Mouse (Mus musculus) Patski (cell line): ENCODE measurements at regions not wholly inside any gene's neighbourhood (a gene's known extent, or its start where the extent isn't known, plus 50 kb on each side); places are given as distances from the start of the nearest gene placed in this dataset.
"Not testable (repeated sequence)": the region's sequence is repeated elsewhere in the genome, so short reads cannot be mapped to it uniquely, and the experiment has no call there.

Experiments used
- ATAC-seq: fragments of 100-300 bp; one replicate; pipeline ENCODE4 v1.8.0; 2021
- CTCF ChIA-PET: fragments of 350-600 bp; sonication (Branson Sonifier 250); formaldehyde crosslinking; loops from one replicate; lab custom pipeline; 2022; ENCODE audit warnings: inconsistent platforms; lab: Charles Lee
- POLR2A ChIA-PET: fragments of 350-600 bp; sonication (Branson Sonifier 250); formaldehyde crosslinking; loops from one replicate; lab custom pipeline; 2022; ENCODE audit warnings: antibody characterized with exemption, inconsistent platforms; lab: Charles Lee
- DNase-seq: peaks from one replicate; pipeline ENCODE4 v3.0.0-alpha.2; 2011; ENCODE audit warnings: low read depth, low spot score
- H3K27me3 ChIP-seq: fragments of 371-371 bp; one replicate; pipeline ENCODE4 v1.5.1; 2021
- CTCF ChIP-seq: fragments of 100-300 bp; IDR thresholded peaks from one replicate; pipeline ENCODE4 v1.5.1; 2021
- in situ Hi-C: fragments of 300-500 bp; cut with MboI; formaldehyde crosslinking; loops from 3 replicates; pipeline ENCODE4 v1.11.1; 2018; ENCODE audit warnings: low pct_unique_long_range_greater_than_20kb, mixed read lengths

- CTCF ChIA-PET: no interaction called here
- ATAC-seq: no peak
- TF ChIP-seq CTCF: no peak
- no peaks in the 10 kb centered on the region for H3K27me3 ChIP-seq
- POLR2A ChIA-PET: no interaction called here
- in situ Hi-C loops: no loop called here
- DNase-seq: peak; percentile 34
These were observed 154.6 kb upstream of the Hs6st1 start for GRCm38 (mm10) chr1:35913551-35913950.

DNA sequence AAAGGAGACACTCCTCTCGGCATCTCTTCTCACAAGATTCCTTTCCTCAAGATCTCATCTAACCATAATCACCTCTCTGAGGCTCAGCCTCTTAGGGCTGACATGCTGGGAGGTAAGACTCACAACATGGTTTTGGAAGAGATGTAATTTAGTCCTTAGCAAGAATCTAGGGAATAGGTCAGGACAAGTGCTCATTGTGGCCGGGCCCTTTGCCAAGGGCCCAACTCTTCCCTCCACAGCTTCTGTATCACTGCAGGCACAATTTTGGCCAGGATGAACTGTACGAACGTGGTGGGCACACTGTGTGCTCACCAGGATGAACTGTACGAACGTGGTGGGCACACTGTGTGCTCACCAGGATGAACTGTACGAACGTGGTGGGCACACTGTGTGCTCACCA lies 154.0 kb upstream of the Hs6st1 start:
- POLR2A ChIA-PET, in situ Hi-C loops, CTCF ChIA-PET: not testable (repeated sequence)

GRCm38 (mm10) chr1:35915526-35915925 lies 152.7 kb upstream of the Hs6st1 start:
- no peak for ATAC-seq
- CTCF ChIA-PET: no interaction called here
- no peak for TF ChIP-seq CTCF
- in situ Hi-C loops: no loop called here
- no peak for DNase-seq
- H3K27me3 ChIP-seq: no peaks in the 10 kb centered on the region
- POLR2A ChIA-PET: no interaction called here

More for the DNA sequence above, 154.0 kb upstream of the Hs6st1 start:
- not testable (repeated sequence) for ATAC-seq, H3K27me3 ChIP-seq, DNase-seq

DNA sequence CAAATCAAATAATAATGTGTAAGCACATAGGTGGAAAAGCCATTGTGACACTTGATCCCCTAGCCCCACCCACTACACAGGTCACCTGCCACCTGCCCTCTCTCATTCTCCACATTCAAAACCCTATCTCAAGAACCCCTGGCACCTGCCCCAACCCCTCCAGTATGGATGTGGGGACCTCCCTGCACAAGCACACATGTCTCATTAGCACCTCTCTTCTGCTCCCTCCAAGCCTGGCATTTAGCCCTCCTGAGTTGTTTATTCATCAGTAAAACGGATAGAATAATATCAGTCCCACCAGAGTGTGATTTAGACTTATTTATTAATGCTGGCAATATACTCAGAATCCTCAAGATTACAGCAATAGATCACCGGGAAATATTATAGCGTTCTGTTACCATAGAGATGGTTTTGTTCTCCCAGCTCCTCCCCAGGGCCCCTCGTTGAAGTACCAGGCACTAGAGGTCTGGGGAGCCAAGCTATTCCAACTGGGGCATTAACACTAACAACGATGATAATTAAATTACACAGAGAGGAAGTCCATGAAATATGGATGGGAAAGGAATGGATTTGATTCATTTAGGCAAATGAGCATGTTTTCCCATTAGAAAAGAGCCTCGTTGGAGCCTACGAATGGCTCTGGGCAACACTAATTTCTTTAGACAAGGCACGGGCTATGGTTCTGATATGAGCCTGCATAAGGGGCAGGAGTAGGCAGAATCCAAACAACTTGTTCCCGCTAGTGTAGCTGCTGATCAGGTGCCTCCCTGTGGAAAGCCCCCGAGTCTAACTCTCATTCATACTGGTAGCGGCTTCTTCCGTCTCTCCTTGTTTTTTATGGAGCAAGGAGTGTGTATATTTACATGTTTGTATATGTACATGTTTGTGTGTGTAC lies 148.1 kb upstream of the Hs6st1 start:
- ATAC-seq (no peak), DNase-seq (no peak)
- POLR2A ChIA-PET: no interaction called here
- no peak for TF ChIP-seq CTCF
- H3K27me3 ChIP-seq: no peaks in the 10 kb centered on the region
- in situ Hi-C loops: no loop called here
- CTCF ChIA-PET: interaction anchor here (1.3 kb wide), 1 partner anchor 17 kb away, joined by 4 read pairs; no protein-coding TSS in a partner anchor

- no peak for TF ChIP-seq CTCF
- in situ Hi-C loops: no loop called here
- H3K27me3 ChIP-seq: no peaks in the 10 kb centered on the region
- ChIA-PET POLR2A (no interaction called here), CTCF (interaction anchor here (1.4 kb wide), 1 partner anchor 14 kb away, joined by 4 read pairs; no protein-coding TSS in a partner anchor)
- ATAC-seq (no peak), DNase-seq (no peak)
These were observed 143.4 kb upstream of the Hs6st1 start for GRCm38 (mm10) chr1:35924796-35925195.

DNA sequence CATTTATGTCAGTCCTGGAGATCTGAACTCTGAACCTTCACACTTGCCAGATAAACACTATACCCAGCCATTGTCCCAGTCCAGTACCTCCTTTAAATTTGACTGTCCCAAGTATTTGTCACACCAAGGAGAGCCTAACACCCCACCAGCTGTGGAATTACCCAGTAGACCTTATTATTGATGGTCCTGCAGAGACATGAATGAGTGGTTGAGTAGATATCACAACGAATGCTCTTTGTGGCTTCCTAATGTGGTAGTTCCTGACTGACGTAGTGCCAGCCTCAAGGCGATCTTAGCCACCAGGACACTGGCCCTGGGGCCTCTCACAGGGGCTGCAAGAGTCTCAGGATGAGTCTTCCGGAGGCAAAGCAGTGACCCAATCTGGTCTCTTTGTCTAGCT lies 142.9 kb upstream of the Hs6st1 start:
- in situ Hi-C loops: no loop called here
- POLR2A ChIA-PET: no interaction called here
- H3K27me3 ChIP-seq: no peaks in the 10 kb centered on the region
- no peak for TF ChIP-seq CTCF
- DNase-seq: no peak
- CTCF ChIA-PET: interaction anchor here (1.4 kb wide), 1 partner anchor 13 kb away, joined by 4 read pairs; no protein-coding TSS in a partner anchor
- no peak for ATAC-seq

DNA sequence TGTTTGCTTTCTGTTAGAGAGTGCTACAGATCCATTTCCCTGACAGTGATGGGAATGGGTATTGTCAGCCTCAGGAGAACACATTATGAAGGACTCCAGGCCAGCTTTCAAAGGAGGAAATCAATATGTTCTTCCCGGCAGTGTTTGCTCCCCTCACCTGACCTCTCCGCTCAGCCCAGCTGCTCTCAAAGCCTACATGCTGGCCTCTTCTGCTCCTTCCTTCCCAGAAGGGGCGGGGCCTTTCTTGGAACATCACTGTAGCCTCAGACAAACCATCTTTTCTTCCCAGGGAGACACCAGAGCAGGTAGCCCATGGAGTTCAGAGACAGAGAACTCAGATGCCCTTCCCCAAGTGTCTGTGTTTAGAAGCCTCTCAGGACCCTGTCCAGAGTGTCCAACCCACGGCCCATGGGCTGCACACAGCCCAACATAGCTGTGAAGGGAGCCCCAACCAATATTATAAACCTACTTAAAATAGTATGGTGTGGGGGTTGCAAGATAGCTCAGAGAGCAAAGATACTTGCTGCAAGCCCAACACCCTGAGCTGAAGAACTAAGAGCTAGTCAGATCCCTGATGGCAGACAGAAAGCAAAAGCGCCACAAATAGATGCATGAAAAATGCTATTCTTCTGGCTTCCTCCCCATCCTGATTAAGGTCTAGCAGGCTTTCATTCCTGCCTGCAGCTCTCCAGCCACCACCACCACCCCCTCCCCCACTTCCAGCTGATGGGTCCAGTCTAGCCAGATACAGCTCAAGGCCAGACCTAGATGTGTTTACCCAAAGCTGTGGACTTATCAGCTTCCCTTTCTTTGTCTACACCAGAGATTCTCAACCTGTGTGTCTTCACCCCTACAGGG lies 141.8 kb upstream of the Hs6st1 start:
- ATAC-seq (no peak), DNase-seq (no peak)
- CTCF ChIA-PET: interaction anchor here (1.3 to 1.4 kb wide), 2 partner anchors 9 to 12 kb away, joined by 4 read pairs; no protein-coding TSS in a partner anchor
- in situ Hi-C loops: no loop called here
- H3K27me3 ChIP-seq: no peaks in the 10 kb centered on the region
- no peak for TF ChIP-seq CTCF
- POLR2A ChIA-PET: no interaction called here

DNA sequence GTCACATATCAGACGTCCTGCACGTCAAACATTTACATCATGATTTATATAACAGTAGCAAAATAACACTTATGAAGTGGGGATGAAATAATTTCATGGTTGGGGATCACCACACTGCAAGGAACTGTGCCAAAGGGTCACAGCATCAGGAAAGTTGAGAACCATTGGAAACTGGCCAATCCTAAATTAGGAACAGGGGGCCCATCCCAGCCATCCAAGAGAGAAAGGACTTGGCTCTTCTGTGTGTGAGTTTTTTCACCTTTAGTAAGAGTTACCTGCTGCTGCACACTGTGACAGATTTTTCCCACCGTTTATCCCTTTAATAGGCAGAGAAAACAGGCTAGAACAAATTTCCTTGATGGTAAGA lies 141.2 kb upstream of the Hs6st1 start:
- H3K27me3 ChIP-seq: no peaks in the 10 kb centered on the region
- POLR2A ChIA-PET: no interaction called here
- no peak for ATAC-seq
- DNase-seq: no peak
- in situ Hi-C loops: no loop called here
- TF ChIP-seq CTCF: no peak
- CTCF ChIA-PET: interaction anchor here (1.3 kb wide), 1 partner anchor 10 kb away, joined by 4 read pairs; no protein-coding TSS in a partner anchor

GRCm38 (mm10) chr1:35930351-35930750 lies 137.8 kb upstream of the Hs6st1 start:
- DNase-seq (no peak), ATAC-seq (no peak)
- in situ Hi-C loops: loop anchor here (10.0 kb wide), 1 partner anchor 134 kb away; the partner anchor contains the start of gene Hs6st1
- H3K27me3 ChIP-seq: no peaks in the 10 kb centered on the region
- POLR2A ChIA-PET: no interaction called here
- TF ChIP-seq CTCF: no peak
- CTCF ChIA-PET: no interaction called here

DNA sequence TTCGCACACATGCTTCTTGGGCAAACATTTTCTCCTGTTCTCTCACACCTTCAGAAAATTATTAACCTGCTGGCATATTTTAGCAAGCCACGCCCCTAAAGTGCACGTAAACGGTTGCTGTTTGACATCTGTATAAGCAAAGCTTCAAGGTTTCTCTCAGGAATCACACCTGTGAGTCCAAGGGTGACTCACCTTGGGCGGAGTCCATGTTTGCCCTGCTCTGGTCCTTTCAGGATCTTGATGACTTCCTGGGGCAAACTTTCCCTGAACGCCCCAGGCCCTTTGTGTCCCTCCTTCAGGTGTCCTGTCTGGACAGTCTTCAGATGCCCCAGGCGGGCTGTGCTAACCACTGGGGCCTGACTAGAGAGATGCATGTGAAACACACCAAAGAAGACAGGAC lies 137.1 kb upstream of the Hs6st1 start:
- in situ Hi-C loops: loop anchor here (10.0 kb wide), 1 partner anchor 134 kb away; the partner anchor contains the start of gene Hs6st1
- DNase-seq (no peak), ATAC-seq (no peak)
- H3K27me3 ChIP-seq: no peaks in the 10 kb centered on the region
- POLR2A ChIA-PET: no interaction called here
- CTCF ChIA-PET: no interaction called here
- no peak for TF ChIP-seq CTCF
